Mouse (Mus musculus) Patski (cell line): ENCODE data around the gene B830017H08Rik. TPM values are rescaled to one million over a fixed set of nuclear protein-coding genes. Genes with fewer than 3 reads are reported as not detected.

Experiments used
- ATAC-seq: fragments of 100-300 bp; one replicate; pipeline ENCODE4 v1.8.0; 2021
- CTCF ChIA-PET: fragments of 350-600 bp; sonication (Branson Sonifier 250); formaldehyde crosslinking; loops from one replicate; lab custom pipeline; 2022; ENCODE audit warnings: inconsistent platforms; lab: Charles Lee
- POLR2A ChIA-PET: fragments of 350-600 bp; sonication (Branson Sonifier 250); formaldehyde crosslinking; loops from one replicate; lab custom pipeline; 2022; ENCODE audit warnings: antibody characterized with exemption, inconsistent platforms; lab: Charles Lee
- DNase-seq: peaks from one replicate; pipeline ENCODE4 v3.0.0-alpha.2; 2011; ENCODE audit warnings: low read depth, low spot score
- H3K27me3 ChIP-seq: fragments of 371-371 bp; one replicate; pipeline ENCODE4 v1.5.1; 2021
- CTCF ChIP-seq: fragments of 100-300 bp; IDR thresholded peaks from one replicate; pipeline ENCODE4 v1.5.1; 2021
- in situ Hi-C: fragments of 300-500 bp; cut with MboI; formaldehyde crosslinking; loops from 3 replicates; pipeline ENCODE4 v1.11.1; 2018; ENCODE audit warnings: low pct_unique_long_range_greater_than_20kb, mixed read lengths
- polyA plus RNA-seq: library from polyadenylated mRNA; unstranded; gene quantifications from one replicate; pipeline ENCODE4 v1.2.3, GENCODE M21; 2021

B830017H08Rik gene
- polyA plus RNA-seq, 1 experiment from 2014 or later, result 0.21 TPM

DNA sequence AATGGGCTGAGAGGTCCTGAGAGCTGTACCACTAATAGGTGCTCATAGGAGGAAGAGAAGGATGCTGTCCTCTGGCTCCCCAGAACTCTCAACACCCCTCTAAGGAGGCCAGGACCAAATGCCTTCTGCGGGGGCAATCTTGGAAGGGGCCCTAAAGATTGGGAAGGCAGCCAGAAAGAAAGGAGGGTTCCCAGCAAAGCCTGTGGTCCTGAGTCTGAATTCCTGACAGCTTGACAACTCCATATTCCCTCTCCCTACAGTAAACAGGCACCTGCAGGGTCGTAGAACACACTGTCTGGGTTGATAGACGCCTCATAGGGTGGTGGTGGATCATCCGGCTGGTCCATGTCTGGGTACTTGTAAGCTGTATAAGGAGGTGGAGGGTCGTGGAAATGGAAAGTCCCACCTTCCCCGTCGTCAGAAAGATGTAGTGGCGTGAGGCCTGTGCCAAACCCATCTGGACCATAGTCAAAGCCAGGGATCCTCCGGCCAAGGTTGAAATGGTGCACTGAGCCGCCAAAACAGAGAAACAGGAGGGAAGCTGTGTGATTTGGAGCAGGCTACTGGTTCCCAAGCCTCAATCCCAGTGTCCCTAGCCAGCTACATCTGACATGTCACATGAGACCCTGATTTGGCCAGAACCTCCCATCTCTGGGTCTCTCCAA lies 10.9 kb downstream of the B830017H08Rik start:
- no peaks in the 10 kb centered on the region for H3K27me3 ChIP-seq
- ATAC-seq, result no peak
- POLR2A ChIA-PET, result no interaction called here
- in situ Hi-C loops, result loop anchor here (5.0 kb wide), 1 partner anchor 117 kb away; no protein-coding TSS in a partner anchor
- no peak for TF ChIP-seq CTCF
- CTCF ChIA-PET, result interaction anchor here (0.9 kb wide), 1 partner anchor 8 kb away, joined by 3 read pairs; no protein-coding TSS in a partner anchor
- DNase-seq, result no peak

- in situ Hi-C loops, result no loop called here
- POLR2A ChIA-PET, result interaction anchor here (0.8 to 1.1 kb wide), 2 partner anchors 36 to 104 kb away, joined by 3 to 4 read pairs; no protein-coding TSS in a partner anchor
- DNase-seq (no peak), ATAC-seq (no peak)
- no peak for TF ChIP-seq CTCF
- no peaks in the 10 kb centered on the region for H3K27me3 ChIP-seq
- CTCF ChIA-PET, result interaction anchor here (1.0 to 6.7 kb wide), 15 partner anchors 14 to 199 kb away, joined by 3 to 45 read pairs (median 5); partner anchors contain the start of gene Klhl22
Measured at GRCm38 (mm10) chr16:17848431-17848830, 15.5 kb downstream of the B830017H08Rik start.

GRCm38 (mm10) chr16:17848928-17849327 lies 16.0 kb downstream of the B830017H08Rik start:
- no peak for TF ChIP-seq CTCF
- DNase-seq, result no peak
- H3K27me3 ChIP-seq, result no peaks in the 10 kb centered on the region
- in situ Hi-C loops, result no loop called here
- ChIA-PET POLR2A (interaction anchor here (0.8 to 1.1 kb wide), 2 partner anchors 37 to 105 kb away, joined by 3 to 4 read pairs; no protein-coding TSS in a partner anchor), CTCF (interaction anchor here (0.9 to 6.7 kb wide), 22 partner anchors 8 to 200 kb away, joined by 3 to 45 read pairs (median 5); partner anchors contain the start of genes Car15, Klhl22 and Med15)
- peak; percentile 47 for ATAC-seq

DNA sequence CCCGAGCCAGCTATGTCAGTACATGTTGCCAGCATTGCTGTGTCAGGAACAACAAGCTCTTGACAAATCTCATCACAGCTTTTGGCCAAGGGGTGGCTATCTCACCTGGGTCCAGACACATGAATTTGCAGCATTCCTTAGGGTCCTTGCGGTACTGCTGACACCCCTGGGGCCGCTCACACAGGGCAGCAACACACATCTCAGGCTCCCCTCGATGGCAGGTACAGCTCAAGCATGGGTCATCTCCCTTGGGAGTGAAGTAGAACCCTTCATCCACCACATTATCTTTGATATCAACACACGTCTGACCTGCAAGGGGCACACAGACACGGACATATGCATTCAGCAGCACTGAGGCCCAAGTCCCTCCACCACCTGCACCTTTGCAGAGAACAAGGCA lies 16.6 kb downstream of the B830017H08Rik start:
- in situ Hi-C loops, result no loop called here
- no peak for TF ChIP-seq CTCF
- ATAC-seq (no peak), DNase-seq (no peak)
- POLR2A ChIA-PET, result interaction anchor here (0.6 to 1.1 kb wide), 4 partner anchors 13 to 105 kb away, joined by 3 to 4 read pairs (median 4); no protein-coding TSS in a partner anchor
- CTCF ChIA-PET, result interaction anchor here (0.9 to 6.7 kb wide), 23 partner anchors 8 to 200 kb away, joined by 3 to 45 read pairs (median 5); partner anchors contain the start of genes Car15, Klhl22 and Med15
- no peaks in the 10 kb centered on the region for H3K27me3 ChIP-seq

DNA sequence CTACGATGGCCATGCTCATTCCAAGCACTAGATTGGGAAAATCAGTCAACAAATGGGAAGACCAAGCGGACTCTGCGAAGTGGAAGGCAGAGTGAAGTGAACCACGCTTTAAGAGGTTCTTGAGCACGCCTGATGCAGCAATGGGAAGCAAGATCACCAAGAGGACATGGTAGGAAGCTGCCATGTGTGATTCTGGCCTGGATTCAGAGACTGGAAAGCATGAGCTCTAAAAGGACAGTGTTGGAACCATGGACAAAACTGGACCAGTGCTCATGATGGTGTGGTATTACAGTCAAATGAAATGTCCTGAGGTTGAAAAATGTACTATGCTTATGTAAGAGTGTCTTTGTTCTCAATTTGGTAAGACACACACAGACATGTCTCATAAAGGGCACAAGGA lies 18.4 kb downstream of the B830017H08Rik start:
- TF ChIP-seq CTCF, result no peak
- POLR2A ChIA-PET, result no interaction called here
- CTCF ChIA-PET, result interaction anchor here (0.9 to 6.7 kb wide), 5 partner anchors 7 to 123 kb away, joined by 3 to 45 read pairs (median 7); partner anchors contain the start of gene Car15
- no peak for DNase-seq
- in situ Hi-C loops, result no loop called here
- H3K27me3 ChIP-seq, result no peaks in the 10 kb centered on the region
- no peak for ATAC-seq

GRCm38 (mm10) chr16:17851860-17852259 lies 18.9 kb downstream of the B830017H08Rik start:
- in situ Hi-C loops, result no loop called here
- CTCF ChIA-PET, result interaction anchor here (1.7 to 6.7 kb wide), 4 partner anchors 8 to 124 kb away, joined by 3 to 45 read pairs (median 16); no protein-coding TSS in a partner anchor
- no peak for ATAC-seq
- POLR2A ChIA-PET, result no interaction called here
- TF ChIP-seq CTCF, result no peak
- DNase-seq, result no peak
- no peaks in the 10 kb centered on the region for H3K27me3 ChIP-seq

GRCm38 (mm10) chr16:17853263-17853662 lies 20.3 kb downstream of the B830017H08Rik start:
- DNase-seq (no peak), ATAC-seq (no peak)
- ChIA-PET CTCF (interaction anchor here (0.7 to 1.7 kb wide), 2 partner anchors 9 to 11 kb away, joined by 3 to 5 read pairs; no protein-coding TSS in a partner anchor), POLR2A (no interaction called here)
- no peak for TF ChIP-seq CTCF
- no peaks in the 10 kb centered on the region for H3K27me3 ChIP-seq
- in situ Hi-C loops, result no loop called here

- DNase-seq (no peak), ATAC-seq (no peak)
- no peaks in the 10 kb centered on the region for H3K27me3 ChIP-seq
- CTCF ChIA-PET, result interaction anchor here (1.0 kb wide), 1 partner anchor 8 kb away, joined by 3 read pairs; no protein-coding TSS in a partner anchor
- POLR2A ChIA-PET, result no interaction called here
- TF ChIP-seq CTCF, result no peak
- in situ Hi-C loops, result no loop called here
Measured at GRCm38 (mm10) chr16:17857157-17857556, 24.2 kb downstream of the B830017H08Rik start.

DNA sequence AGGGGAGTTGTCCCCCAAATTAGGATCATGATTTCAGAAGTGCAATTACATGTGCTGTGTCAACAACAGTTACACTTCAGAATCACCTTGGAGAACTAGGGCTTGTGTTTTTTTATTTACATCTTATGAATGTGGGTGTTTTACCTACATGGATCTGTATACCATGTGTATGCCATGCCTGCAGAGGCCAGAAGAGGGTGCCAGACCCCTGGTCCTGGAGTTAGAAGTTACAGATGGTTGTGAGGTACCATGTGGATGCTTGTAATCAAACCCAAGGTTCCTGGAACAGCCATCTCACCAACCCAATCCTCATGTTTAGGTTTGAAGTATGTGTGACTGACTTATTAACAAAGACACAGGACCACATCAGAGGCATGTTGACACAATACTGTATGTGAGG lies 25.7 kb downstream of the B830017H08Rik start:
- peak; percentile 70 for TF ChIP-seq CTCF
- DNase-seq (no peak), ATAC-seq (no peak)
- CTCF ChIA-PET, result interaction anchor here (0.8 kb wide), 1 partner anchor 9 kb away, joined by 3 read pairs; no protein-coding TSS in a partner anchor
- in situ Hi-C loops, result no loop called here
- POLR2A ChIA-PET, result no interaction called here
- H3K27me3 ChIP-seq, result no peaks in the 10 kb centered on the region

DNA sequence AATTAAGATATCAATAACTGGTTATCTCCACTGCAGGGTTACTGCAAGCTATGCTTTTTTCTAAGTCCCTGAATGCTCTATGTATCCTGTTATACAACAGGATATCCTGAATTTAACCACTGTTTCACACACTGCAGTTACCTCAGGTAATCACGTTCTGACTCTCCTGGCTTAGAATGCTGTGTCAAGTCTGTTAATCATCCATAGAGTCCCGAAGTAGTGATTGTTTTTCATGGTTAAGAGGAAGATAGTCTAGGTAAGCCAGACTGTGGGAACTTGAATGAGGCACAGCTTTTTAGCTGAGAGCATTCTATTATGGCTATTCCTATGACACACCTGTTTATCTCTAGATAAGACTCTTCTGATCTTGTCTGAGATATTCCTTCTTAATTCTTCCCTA lies 32.4 kb downstream of the B830017H08Rik start:
- ChIA-PET CTCF (interaction anchor here (1.2 to 1.3 kb wide), 2 partner anchors 12 to 16 kb away, joined by 5 read pairs; no protein-coding TSS in a partner anchor), POLR2A (interaction anchor here (0.6 kb wide), 1 partner anchor 52 kb away, joined by 3 read pairs; no protein-coding TSS in a partner anchor)
- ATAC-seq (no peak), DNase-seq (no peak)
- no peak for TF ChIP-seq CTCF
- in situ Hi-C loops, result no loop called here
- H3K27me3 ChIP-seq, result no peaks in the 10 kb centered on the region
